Mouse (Mus musculus) cerebellum, adult 8-10 months (tissue): ENCODE data around the gene Nek3.
A peak's percentile ranks its signal among the peaks of the same experiment; 100 is the strongest.

Experiments used
- DNase-seq: peaks from one replicate; pipeline ENCODE4 v3.0.0; 2022

The Nek3 gene

GRCm38 (mm10) chr8:22142592-22142991, 23.6 kb downstream of the Nek3 start:
- no peak for DNase-seq

- no peak for DNase-seq
These were observed 24.3 kb downstream of the Nek3 start for GRCm38 (mm10) chr8:22141836-22142385.

GRCm38 (mm10) chr8:22136462-22136861, 29.8 kb downstream of the Nek3 start:
- peak; percentile 28 for DNase-seq

GRCm38 (mm10) chr8:22134750-22135135, 31.5 kb downstream of the Nek3 start:
- no peak for DNase-seq

GRCm38 (mm10) chr8:22134078-22134749, 32.0 kb downstream of the Nek3 start:
- DNase-seq: no peak

GRCm38 (mm10) chr8:22132062-22132461, 34.2 kb downstream of the Nek3 start:
- DNase-seq: no peak

- DNase-seq: no peak
These were observed 41.7 kb downstream of the Nek3 start, which contains the start of gene Nek5 for GRCm38 (mm10) chr8:22124220-22125152. Nek5 (minus strand) TSS chr8:22125053.

- DNase-seq: no peak
These were observed 59.2 kb downstream of the Nek3 start for GRCm38 (mm10) chr8:22107020-22107419.

- DNase-seq: no peak
These were observed 74.7 kb downstream of the Nek3 start for GRCm38 (mm10) chr8:22091568-22091967.

- no peak for DNase-seq
These were observed 77.0 kb downstream of the Nek3 start for GRCm38 (mm10) chr8:22089226-22089625.

GRCm38 (mm10) chr8:22079313-22080007, 86.8 kb downstream of the Nek3 start:
- DNase-seq: no peak
